Mouse (Mus musculus) stomach, embryonic 14.5 days (tissue): ENCODE results near the gene Slc22a22. TPM values are rescaled to one million over a fixed set of nuclear protein-coding genes. Genes with fewer than 3 reads are reported as not detected.
"Not testable (repeated sequence)": the region's sequence is repeated elsewhere in the genome, so short reads cannot be mapped to it uniquely, and the experiment has no call there.

Experiments
- ATAC-seq: fragments of 200-750 bp; cut with Nextera tagmentation; 2 replicates; pipeline ENCODE4 v1.8.0; 2017; ENCODE audit warnings: low read depth, moderate TSS enrichment; ENCODE audit not compliant: insufficient number of reproducible peaks, insufficient read depth, low FRiP score
- H3K27ac ChIP-seq: fragments of 300-500 bp; sonication (generic); 2 replicates; pipeline ENCODE4 v1.5.1; 2014; ENCODE audit warnings: mild to moderate bottlenecking, low read length, moderate library complexity, mixed read lengths
- H3K27me3 ChIP-seq: fragments of 300-500 bp; sonication (generic); 2 replicates; pipeline ENCODE4 v1.6.1; 2014; ENCODE audit warnings: low read length, control low read depth, mixed read lengths; ENCODE audit not compliant: control insufficient read depth, insufficient read depth
- H3K36me3 ChIP-seq: fragments of 300-500 bp; sonication (generic); 2 replicates; pipeline ENCODE4 v1.6.1; 2014; ENCODE audit warnings: mild to moderate bottlenecking, control low read depth, low read length, moderate library complexity, mixed read lengths; ENCODE audit not compliant: control insufficient read depth, insufficient read depth
- H3K4me1 ChIP-seq: fragments of 300-500 bp; sonication (generic); 2 replicates; pipeline ENCODE4 v1.6.1; 2014; ENCODE audit warnings: low read length, control low read depth, mixed read lengths; ENCODE audit not compliant: control insufficient read depth, insufficient read depth
- H3K4me2 ChIP-seq: fragments of 300-500 bp; sonication (generic); replicated peaks from 2 replicates; pipeline ENCODE4 v1.6.1; 2014; ENCODE audit warnings: low read depth, low read length, control low read depth
- H3K4me3 ChIP-seq: fragments of 300-500 bp; sonication (generic); 2 replicates; pipeline ENCODE4 v1.5.1; 2014; ENCODE audit warnings: low read depth, low read length, control low read depth
- H3K9ac ChIP-seq: fragments of 300-500 bp; sonication (generic); replicated peaks from 2 replicates; pipeline ENCODE4 v1.6.1; 2014; ENCODE audit warnings: low read depth, mild to moderate bottlenecking, control low read depth, low read length, moderate library complexity, mixed read lengths
- H3K9me3 ChIP-seq: fragments of 300-500 bp; sonication (generic); 2 replicates; pipeline ENCODE4 v1.6.1; 2016; ENCODE audit warnings: low read depth, low read length, control low read depth; ENCODE audit not compliant: control insufficient read depth
- WGBS: fragments of 180-500 bp; shearing (Covaris S2); extraction: QIAGEN DNeasy Blood & Tissue Kit; methylation state at CpG from one replicate; pipeline ENCODE4 v1.1.7; 2014; 5-methylcytosine and 5-hydroxymethylcytosine counted together
- polyA plus RNA-seq: library from polyadenylated mRNA; unstranded; fragments of >200 nt; fragmentation: Nextera tagmentation; extraction: Ambion mirVana; gene quantifications from 2 replicates; pipeline ENCODE4 v1.2.1, GENCODE M21; 2014

Gene Slc22a22
- polyA plus RNA-seq, 1 experiment from 2014 or later, result not detected

- H3K27me3 ChIP-seq, result no peaks in the 10 kb centered on the region
- H3K4me3 ChIP-seq, result no peak overlapping the region
- no peak overlapping the region for H3K4me2 ChIP-seq
- H3K36me3 ChIP-seq, result no peaks in the 10 kb centered on the region
- no peak overlapping the region for H3K27ac ChIP-seq
- no peaks in the 10 kb centered on the region for H3K4me1 ChIP-seq
- H3K9me3 ChIP-seq, result no peaks in the 10 kb centered on the region
- ATAC-seq, result no peak
- H3K9ac ChIP-seq, result no peak overlapping the region
- 77% methylated on average over 2 of the region's 2 CpGs for WGBS
These were observed 146.1 kb downstream of the Slc22a22 start for GRCm38 (mm10) chr15:57331326-57331725.

DNA sequence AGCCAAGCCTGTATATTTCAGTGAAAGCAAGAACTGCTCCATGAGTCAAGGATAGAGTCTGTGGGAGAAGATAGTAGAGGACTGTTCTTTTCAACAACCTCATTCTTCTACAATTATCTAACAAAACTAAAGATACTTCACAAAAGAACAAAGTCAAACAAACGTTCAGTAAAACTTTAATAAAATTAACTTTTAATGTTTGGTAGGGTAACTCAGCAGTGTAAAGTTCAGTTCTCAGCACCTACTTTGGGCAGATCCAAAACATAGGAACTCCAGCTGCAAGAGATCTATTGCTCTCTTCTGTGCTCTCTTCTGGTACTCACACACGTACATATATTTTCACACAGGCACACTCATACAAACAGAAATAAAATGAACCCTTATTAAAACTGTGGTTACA is 159.4 kb downstream of the Slc22a22 start:
- no peaks in the 10 kb centered on the region for H3K27me3 ChIP-seq
- H3K4me2 ChIP-seq, result no peak overlapping the region
- H3K4me1 ChIP-seq, result no peaks in the 10 kb centered on the region
- H3K4me3 ChIP-seq, result no peak overlapping the region
- no peak overlapping the region for H3K9ac ChIP-seq
- no peak overlapping the region for H3K27ac ChIP-seq
- H3K9me3 ChIP-seq, result no peaks in the 10 kb centered on the region
- no peaks in the 10 kb centered on the region for H3K36me3 ChIP-seq
- no peak for ATAC-seq
- 73% methylated on average over 2 of the region's 2 CpGs for WGBS

GRCm38 (mm10) chr15:57316486-57316885 is 160.9 kb downstream of the Slc22a22 start:
- H3K9me3 ChIP-seq, result no peaks in the 10 kb centered on the region
- no peak overlapping the region for H3K9ac ChIP-seq
- H3K27me3 ChIP-seq, result no peaks in the 10 kb centered on the region
- H3K4me3 ChIP-seq, result no peak overlapping the region
- no peaks in the 10 kb centered on the region for H3K36me3 ChIP-seq
- 88% methylated on average over 2 of the region's 2 CpGs for WGBS
- ATAC-seq, result no peak
- no peak overlapping the region for H3K27ac ChIP-seq
- H3K4me1 ChIP-seq, result no peaks in the 10 kb centered on the region
- no peak overlapping the region for H3K4me2 ChIP-seq

DNA sequence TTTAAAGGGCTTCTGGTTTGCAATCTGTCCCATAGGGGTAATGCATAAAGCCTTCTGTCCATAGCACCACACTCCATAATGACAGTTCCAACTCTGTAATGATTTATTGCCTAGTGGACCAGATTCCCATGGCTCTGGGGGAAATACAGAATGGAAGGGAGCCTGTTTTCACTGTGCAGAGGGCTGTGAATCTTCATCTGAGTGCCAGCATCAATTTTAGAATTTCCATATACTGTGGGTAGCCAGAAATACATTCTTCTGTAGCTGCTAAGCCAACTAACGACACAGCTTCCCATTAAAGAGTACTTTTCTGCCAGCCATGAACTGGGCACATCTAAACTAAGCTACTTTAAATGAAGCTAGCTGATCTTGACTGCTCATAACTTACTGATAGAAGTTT is 174.7 kb downstream of the Slc22a22 start:
- no peaks in the 10 kb centered on the region for H3K36me3 ChIP-seq
- no peak overlapping the region for H3K27ac ChIP-seq
- H3K4me3 ChIP-seq, result no peak overlapping the region
- no peaks in the 10 kb centered on the region for H3K9me3 ChIP-seq
- no peak for ATAC-seq
- H3K4me2 ChIP-seq, result no peak overlapping the region
- 80% methylated on average over 1 of the region's 1 CpGs for WGBS
- no peaks in the 10 kb centered on the region for H3K4me1 ChIP-seq
- no peaks in the 10 kb centered on the region for H3K27me3 ChIP-seq
- H3K9ac ChIP-seq, result no peak overlapping the region

GRCm38 (mm10) chr15:57278505-57278904 is 198.9 kb downstream of the Slc22a22 start:
- no peaks in the 10 kb centered on the region for H3K9me3 ChIP-seq
- H3K27me3 ChIP-seq, result no peaks in the 10 kb centered on the region
- H3K9ac ChIP-seq, result no peak overlapping the region
- H3K4me3 ChIP-seq, result no peak overlapping the region
- no peak overlapping the region for H3K4me2 ChIP-seq
- H3K36me3 ChIP-seq, result no peaks in the 10 kb centered on the region
- ATAC-seq, result no peak
- 57% methylated on average over 1 of the region's 1 CpGs for WGBS
- no peak overlapping the region for H3K27ac ChIP-seq
- H3K4me1 ChIP-seq, result no peaks in the 10 kb centered on the region

GRCm38 (mm10) chr15:57276411-57276810 is 201.0 kb downstream of the Slc22a22 start:
- H3K27me3 ChIP-seq, result no peaks in the 10 kb centered on the region
- no peaks in the 10 kb centered on the region for H3K9me3 ChIP-seq
- no peak overlapping the region for H3K4me3 ChIP-seq
- H3K9ac ChIP-seq, result no peak overlapping the region
- no peaks in the 10 kb centered on the region for H3K4me1 ChIP-seq
- no peak overlapping the region for H3K4me2 ChIP-seq
- no peak for ATAC-seq
- H3K27ac ChIP-seq, result no peak overlapping the region
- H3K36me3 ChIP-seq, result no peaks in the 10 kb centered on the region

GRCm38 (mm10) chr15:57240061-57240460 is 237.4 kb downstream of the Slc22a22 start:
- not testable (repeated sequence) for ATAC-seq, H3K4me2 ChIP-seq, H3K4me1 ChIP-seq, H3K27ac ChIP-seq, H3K27me3 ChIP-seq, H3K36me3 ChIP-seq, H3K9ac ChIP-seq, H3K9me3 ChIP-seq, H3K4me3 ChIP-seq
- 80% methylated on average over 1 of the region's 1 CpGs for WGBS

GRCm38 (mm10) chr15:57230439-57230838 is 247.0 kb downstream of the Slc22a22 start:
- H3K27ac ChIP-seq, result no peak overlapping the region
- no peak overlapping the region for H3K4me3 ChIP-seq
- H3K9me3 ChIP-seq, result no peaks in the 10 kb centered on the region
- no peak overlapping the region for H3K9ac ChIP-seq
- no peak overlapping the region for H3K4me2 ChIP-seq
- ATAC-seq, result no peak
- H3K27me3 ChIP-seq, result no peaks in the 10 kb centered on the region
- no peaks in the 10 kb centered on the region for H3K36me3 ChIP-seq
- no peaks in the 10 kb centered on the region for H3K4me1 ChIP-seq

DNA sequence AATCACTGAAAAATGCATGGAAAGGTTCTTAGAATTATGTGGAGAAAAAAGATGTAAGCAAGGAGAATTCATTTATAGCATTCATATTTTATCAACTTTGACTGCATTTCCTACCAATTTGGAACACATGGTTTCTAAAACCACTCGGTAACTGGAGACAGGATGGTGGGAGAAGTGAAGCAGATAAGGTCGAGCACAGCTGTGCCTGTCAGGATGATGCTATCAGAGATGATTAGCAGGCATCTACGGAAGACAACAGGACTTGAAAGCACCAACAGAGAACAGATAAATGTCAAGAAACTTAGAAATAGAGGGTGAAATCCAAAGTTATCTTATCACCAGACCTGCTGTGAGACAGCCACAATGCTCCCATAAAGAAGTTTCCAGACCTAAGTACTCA is 272.1 kb downstream of the Slc22a22 start:
- no peak overlapping the region for H3K27ac ChIP-seq
- WGBS, result 42% methylated on average over 3 of the region's 3 CpGs
- no peak overlapping the region for H3K4me3 ChIP-seq
- H3K4me2 ChIP-seq, result no peak overlapping the region
- H3K36me3 ChIP-seq, result no peaks in the 10 kb centered on the region
- H3K27me3 ChIP-seq, result no peaks in the 10 kb centered on the region
- no peak for ATAC-seq
- H3K9ac ChIP-seq, result no peak overlapping the region
- no peaks in the 10 kb centered on the region for H3K4me1 ChIP-seq
- no peaks in the 10 kb centered on the region for H3K9me3 ChIP-seq
